Mouse (Mus musculus): ENCODE measurements around the gene Smim5. TPM values are rescaled to one million over a fixed set of nuclear protein-coding genes. Genes with fewer than 3 reads are reported as not detected.
"Not testable (repeated sequence)": the region's sequence is repeated elsewhere in the genome, so short reads cannot be mapped to it uniquely, and the experiment has no call there.

The Smim5 gene
- 7.0 and 10.4 TPM in 2 replicates for polyA plus RNA-seq (2012; rRNA removed)

- DNase-seq (ENCODE audit: low spot score): no peak
Observed at GRCm38 (mm10) chr11:115899486-115900266, at the start of gene Smim5. Gene Smim5, plus strand, starts transcription at chr11:115899966.

- DNase-seq (ENCODE audit: low spot score): no peak
Observed at GRCm38 (mm10) chr11:115854674-115855073, 45.1 kb upstream of the Smim5 start.

GRCm38 (mm10) chr11:115857146-115857545 lies 42.6 kb upstream of the Smim5 start:
- not testable (repeated sequence) for DNase-seq (ENCODE audit: low spot score)

GRCm38 (mm10) chr11:115857936-115858335 lies 41.8 kb upstream of the Smim5 start:
- DNase-seq (ENCODE audit: low spot score): no peak

- no peak for DNase-seq (ENCODE audit: low spot score)
Observed at GRCm38 (mm10) chr11:115858354-115858753, 41.4 kb upstream of the Smim5 start, which contains the start of gene Myo15b. Gene Myo15b, plus strand, starts transcription at chr11:115858406.

- peak; percentile 88 for DNase-seq (ENCODE audit: low spot score)
Observed at GRCm38 (mm10) chr11:115859143-115859945, 40.4 kb upstream of the Smim5 start.

GRCm38 (mm10) chr11:115863895-115864294 lies 35.9 kb upstream of the Smim5 start:
- no peak for DNase-seq (ENCODE audit: low spot score)

GRCm38 (mm10) chr11:115869393-115869792 lies 30.4 kb upstream of the Smim5 start:
- no peak for DNase-seq (ENCODE audit: low spot score)

- DNase-seq (ENCODE audit: low spot score): no peak
Observed at GRCm38 (mm10) chr11:115872437-115872836, 27.3 kb upstream of the Smim5 start.

- no peak for DNase-seq (ENCODE audit: low spot score)
Observed at GRCm38 (mm10) chr11:115875935-115876334, 23.8 kb upstream of the Smim5 start.

GRCm38 (mm10) chr11:115876438-115876837 lies 23.3 kb upstream of the Smim5 start:
- DNase-seq (ENCODE audit: low spot score): no peak

GRCm38 (mm10) chr11:115877174-115877755 lies 22.5 kb upstream of the Smim5 start:
- DNase-seq (ENCODE audit: low spot score): no peak

GRCm38 (mm10) chr11:115878071-115878470 lies 21.7 kb upstream of the Smim5 start:
- DNase-seq (ENCODE audit: low spot score): no peak

- no peak for DNase-seq (ENCODE audit: low spot score)
Observed at GRCm38 (mm10) chr11:115881002-115881401, 18.8 kb upstream of the Smim5 start.

GRCm38 (mm10) chr11:115883251-115883650 lies 16.5 kb upstream of the Smim5 start:
- DNase-seq (ENCODE audit: low spot score): no peak

- no peak for DNase-seq (ENCODE audit: low spot score)
Observed at GRCm38 (mm10) chr11:115884361-115884760, 15.4 kb upstream of the Smim5 start.

- DNase-seq (ENCODE audit: low spot score): no peak
Observed at GRCm38 (mm10) chr11:115885281-115885680, 14.5 kb upstream of the Smim5 start.

GRCm38 (mm10) chr11:115886446-115886845 lies 13.3 kb upstream of the Smim5 start:
- DNase-seq (ENCODE audit: low spot score): no peak

GRCm38 (mm10) chr11:115888020-115888419 lies 11.7 kb upstream of the Smim5 start:
- DNase-seq (ENCODE audit: low spot score): no peak

- no peak for DNase-seq (ENCODE audit: low spot score)
Observed at GRCm38 (mm10) chr11:115889159-115889558, 10.6 kb upstream of the Smim5 start.

GRCm38 (mm10) chr11:115892213-115892612 lies 7.6 kb upstream of the Smim5 start:
- no peak for DNase-seq (ENCODE audit: low spot score)

GRCm38 (mm10) chr11:115893071-115893470 lies 6.7 kb upstream of the Smim5 start:
- no peak for DNase-seq (ENCODE audit: low spot score)

All from urinary bladder, adult 2 months (tissue).